Mouse (Mus musculus) cortical plate, adult 2 months (tissue): ENCODE measurements around the gene Nmnat2.

Experiments
- CTCF ChIP-seq: fragments of 200-500 bp; IDR thresholded peaks from 2 replicates; pipeline ENCODE4 v1.5.1; 2011; ENCODE audit warnings: mild to moderate bottlenecking, control low read depth, low read length; ENCODE audit not compliant: insufficient read depth; ENCODE audit errors: extremely low read depth
- POLR2A ChIP-seq: fragments of 200-500 bp; IDR thresholded peaks from 2 replicates; pipeline ENCODE4 v1.6.1; 2011; ENCODE audit warnings: mild to moderate bottlenecking, low read length, control low read depth; ENCODE audit not compliant: insufficient read depth; ENCODE audit errors: extremely low read depth

DNA sequence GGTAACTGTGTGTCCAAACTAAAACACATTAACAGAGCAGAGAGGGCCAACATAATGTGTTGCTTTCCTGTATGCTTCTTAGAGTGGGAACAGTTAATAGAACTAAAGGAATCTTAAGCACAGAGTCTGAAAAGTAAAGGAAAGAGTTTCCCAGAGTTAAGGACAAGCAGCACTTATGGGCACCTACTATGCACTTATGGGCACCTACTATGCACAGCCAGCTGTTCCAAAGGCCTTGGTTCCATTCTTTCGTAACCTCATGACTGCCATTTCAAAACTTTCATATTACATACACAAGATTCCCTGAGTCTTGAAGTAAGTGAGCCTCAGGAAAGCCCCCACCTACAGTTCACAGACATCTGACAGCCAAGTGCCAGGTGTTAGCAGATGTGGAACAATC lies 64.3 kb downstream of the Nmnat2 start:
- TF ChIP-seq POLR2A = no peak
- no peak for TF ChIP-seq CTCF
